Mouse (Mus musculus): Measurements from ENCODE around the gene Eif2d.

GRCm38 (mm10) chr1:131116430-131117011 lies 36.5 kb upstream of the Eif2d start:
- no peak for TF ChIP-seq POLR2A (IDR thresholded peaks at IDR 0.05; ENCODE audit: insufficient read depth, low read depth, low read length)
- TF ChIP-seq CTCF (IDR thresholded peaks at IDR 0.05) = no peak

Data from heart, adult 2 months (tissue).